Mouse (Mus musculus): Measurements from ENCODE around the gene Clec11a.

The Clec11a gene

GRCm38 (mm10) chr7:44306516-44307240 lies at the start of gene Clec11a:
TSS of gene Clec11a (minus strand) at chr7:44306902.
- no peak for DNase-seq (ENCODE audit: low read depth, low spot score)

DNA sequence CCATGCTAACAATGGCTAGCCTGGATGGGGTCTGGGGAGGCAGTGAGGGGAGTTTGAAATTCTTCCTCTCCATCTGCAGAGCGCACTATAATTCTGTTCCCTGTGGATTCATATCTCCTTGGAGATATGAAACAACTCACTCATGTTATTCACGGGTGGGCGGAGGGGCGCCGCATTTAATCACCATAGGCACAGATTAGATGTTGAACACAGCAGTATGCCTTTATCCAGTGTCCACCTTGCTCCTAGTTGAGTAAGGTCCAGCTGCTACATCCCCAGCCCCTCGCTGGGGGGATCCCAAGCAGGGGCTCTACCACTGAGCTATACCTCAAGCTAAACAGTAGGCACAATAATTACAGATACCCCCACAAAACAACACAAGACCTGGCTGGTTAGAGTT lies 48.7 kb upstream of the Clec11a start:
- DNase-seq (ENCODE audit: low read depth, low spot score), result no peak

- no peak for DNase-seq (ENCODE audit: low read depth, low spot score)
Observed at GRCm38 (mm10) chr7:44353601-44354340, 47.1 kb upstream of the Clec11a start.

DNA sequence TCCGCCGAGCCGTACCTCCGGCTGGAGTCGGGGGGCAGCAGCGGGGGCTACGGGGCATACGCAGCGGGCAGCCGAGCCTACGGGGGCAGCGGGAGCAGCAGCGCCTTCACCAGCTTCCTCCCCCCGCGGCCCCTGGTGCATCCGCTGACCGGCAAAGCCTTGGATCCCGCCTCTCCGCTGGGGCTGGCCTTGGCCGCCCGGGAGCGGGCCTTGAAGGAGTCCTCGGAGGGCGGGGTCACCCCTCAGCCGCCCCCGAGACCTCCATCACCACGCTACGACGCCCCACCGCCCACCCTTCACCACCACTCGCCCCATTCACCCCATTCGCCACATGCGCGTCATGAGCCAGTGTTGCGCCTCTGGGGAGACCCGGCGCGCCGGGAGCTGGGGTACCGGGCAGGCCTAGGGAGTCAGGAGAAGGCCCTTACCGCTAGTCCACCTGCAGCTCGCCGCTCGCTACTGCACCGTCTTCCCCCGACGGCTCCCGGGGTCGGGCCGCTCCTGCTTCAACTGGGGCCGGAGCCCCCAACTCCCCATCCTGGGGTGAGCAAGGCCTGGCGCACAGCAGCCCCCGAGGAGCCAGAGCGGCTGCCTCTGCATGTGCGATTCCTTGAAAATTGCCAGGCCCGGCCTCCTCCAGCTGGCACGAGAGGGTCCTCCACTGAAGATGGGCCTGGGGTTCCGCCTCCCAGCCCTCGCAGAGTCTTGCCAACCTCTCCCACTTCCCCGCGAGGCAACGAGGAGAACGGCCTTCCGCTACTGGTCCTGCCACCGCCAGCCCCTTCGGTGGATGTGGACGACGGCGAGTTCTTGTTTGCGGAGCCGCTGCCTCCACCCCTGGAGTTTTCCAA lies 46.3 kb upstream of the Clec11a start:
- no peak for DNase-seq (ENCODE audit: low read depth, low spot score)

GRCm38 (mm10) chr7:44351881-44352749 lies 45.4 kb upstream of the Clec11a start:
- no peak for DNase-seq (ENCODE audit: low read depth, low spot score)

- peak; percentile 77 for DNase-seq (ENCODE audit: low read depth, low spot score)
Observed at GRCm38 (mm10) chr7:44350957-44351711, 44.4 kb upstream of the Clec11a start.

- peak; percentile 49 for DNase-seq (ENCODE audit: low read depth, low spot score)
Observed at GRCm38 (mm10) chr7:44349043-44349442, 42.3 kb upstream of the Clec11a start.

GRCm38 (mm10) chr7:44344622-44345021 lies 37.9 kb upstream of the Clec11a start:
- DNase-seq (ENCODE audit: low read depth, low spot score), result peak; percentile 90

- no peak for DNase-seq (ENCODE audit: low read depth, low spot score)
Observed at GRCm38 (mm10) chr7:44343459-44344015, 36.8 kb upstream of the Clec11a start.

DNA sequence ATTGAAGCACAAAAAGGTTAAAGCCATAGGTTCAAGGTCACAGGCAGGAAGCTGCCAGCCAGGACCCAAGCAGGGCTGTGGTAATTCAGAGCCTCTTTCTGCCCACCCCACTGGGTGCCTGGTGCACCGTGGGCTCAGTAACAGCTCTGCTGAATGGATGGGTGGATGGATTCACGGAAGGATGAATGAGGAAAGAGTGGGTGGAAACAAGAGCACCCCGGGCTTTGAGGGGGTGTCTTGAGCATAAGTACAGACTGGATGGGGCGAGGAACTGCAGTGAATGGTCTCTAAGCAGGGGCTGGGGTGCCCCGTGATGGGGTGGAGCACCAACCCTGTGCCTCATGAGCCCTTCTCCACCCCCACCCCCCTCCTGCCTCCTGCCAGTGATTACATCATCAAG lies 35.0 kb upstream of the Clec11a start:
- no peak for DNase-seq (ENCODE audit: low read depth, low spot score)

DNA sequence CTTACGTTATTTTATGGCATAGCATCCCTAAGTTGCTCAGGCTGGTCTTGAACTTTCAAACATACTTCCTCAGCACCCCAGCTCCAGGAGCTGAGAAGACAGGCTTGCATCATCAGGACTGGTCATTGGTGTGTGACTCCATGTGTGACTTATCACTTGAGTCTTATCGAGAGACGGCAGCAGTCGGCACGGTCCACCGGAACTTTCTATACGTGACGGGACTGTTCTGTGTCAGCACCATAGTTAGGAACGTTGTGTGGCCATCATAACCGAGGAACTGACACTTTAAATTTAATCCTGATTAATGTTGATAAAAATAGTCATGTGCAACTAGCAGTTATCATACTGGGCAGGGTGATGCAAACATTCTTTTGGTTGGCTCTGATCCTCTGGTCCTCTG lies 34.4 kb upstream of the Clec11a start:
- no peak for DNase-seq (ENCODE audit: low read depth, low spot score)

DNA sequence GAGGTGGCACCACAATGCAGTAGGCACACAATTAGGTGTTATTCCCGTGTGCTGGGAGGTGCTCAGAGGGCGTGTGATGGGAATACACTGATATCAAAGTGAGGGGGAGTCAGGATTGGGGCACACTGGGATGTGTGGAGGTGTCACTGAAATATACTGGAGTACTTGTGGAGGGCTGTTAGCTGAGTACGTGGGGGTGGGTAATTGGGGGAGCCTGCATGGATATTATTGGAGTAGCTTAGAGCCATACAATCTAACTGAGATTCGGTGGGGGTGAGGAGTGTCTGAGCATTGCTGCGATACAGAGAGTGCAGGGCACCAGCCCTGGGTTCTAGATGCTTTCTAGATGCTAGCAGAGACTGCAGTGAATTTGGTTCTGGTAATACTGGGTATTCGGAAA lies 33.5 kb upstream of the Clec11a start:
- DNase-seq (ENCODE audit: low read depth, low spot score), result no peak

GRCm38 (mm10) chr7:44337121-44337849 lies 30.6 kb upstream of the Clec11a start:
- DNase-seq (ENCODE audit: low read depth, low spot score), result no peak

DNA sequence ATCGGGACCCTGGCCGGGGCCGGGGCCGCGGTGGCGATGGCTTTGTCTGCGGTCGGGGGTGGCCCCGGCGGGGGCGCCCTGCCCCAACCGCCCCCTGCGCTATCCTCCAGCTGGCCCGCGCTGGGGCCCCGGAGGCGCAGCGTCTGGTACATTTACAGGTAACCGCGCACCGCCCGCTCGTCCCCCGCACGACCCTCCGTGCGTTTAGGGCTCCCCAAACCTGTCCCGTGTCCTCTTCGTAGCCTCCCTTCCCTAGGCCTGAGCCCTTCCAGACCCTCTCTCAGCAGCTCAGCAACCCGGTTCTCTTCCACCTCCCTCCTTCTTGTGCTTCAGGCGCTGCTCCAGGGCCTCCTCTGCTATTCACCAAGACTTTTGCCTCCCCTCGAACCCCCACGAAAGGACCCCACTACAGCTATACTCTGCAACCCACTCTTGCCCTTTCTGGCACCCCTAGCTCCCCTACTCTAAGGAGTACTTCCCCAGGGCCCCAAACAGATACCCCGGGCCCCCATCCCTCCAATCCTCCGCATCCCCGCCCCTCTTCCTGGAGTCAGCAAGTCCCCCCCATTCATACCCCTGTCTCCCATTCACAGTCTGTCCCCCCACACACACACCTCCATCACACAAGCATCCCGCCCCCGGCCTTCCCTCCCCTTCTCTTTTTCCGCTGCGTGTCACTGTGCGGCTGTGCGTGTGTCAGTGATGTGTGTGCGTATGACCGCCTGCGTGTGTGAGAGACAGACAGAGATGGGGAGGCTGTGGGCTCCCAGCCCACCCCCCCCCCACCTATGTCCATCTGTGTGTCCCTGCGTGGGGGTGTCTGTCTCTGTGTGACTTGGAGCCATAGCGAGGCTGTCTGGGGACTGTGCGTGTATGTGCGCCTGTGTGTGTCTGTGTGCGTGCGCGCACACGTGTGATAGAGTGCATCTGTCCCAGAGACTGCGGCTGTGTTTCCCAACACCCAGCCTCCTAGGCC lies 29.6 kb upstream of the Clec11a start:
- DNase-seq (ENCODE audit: low read depth, low spot score), result no peak

DNA sequence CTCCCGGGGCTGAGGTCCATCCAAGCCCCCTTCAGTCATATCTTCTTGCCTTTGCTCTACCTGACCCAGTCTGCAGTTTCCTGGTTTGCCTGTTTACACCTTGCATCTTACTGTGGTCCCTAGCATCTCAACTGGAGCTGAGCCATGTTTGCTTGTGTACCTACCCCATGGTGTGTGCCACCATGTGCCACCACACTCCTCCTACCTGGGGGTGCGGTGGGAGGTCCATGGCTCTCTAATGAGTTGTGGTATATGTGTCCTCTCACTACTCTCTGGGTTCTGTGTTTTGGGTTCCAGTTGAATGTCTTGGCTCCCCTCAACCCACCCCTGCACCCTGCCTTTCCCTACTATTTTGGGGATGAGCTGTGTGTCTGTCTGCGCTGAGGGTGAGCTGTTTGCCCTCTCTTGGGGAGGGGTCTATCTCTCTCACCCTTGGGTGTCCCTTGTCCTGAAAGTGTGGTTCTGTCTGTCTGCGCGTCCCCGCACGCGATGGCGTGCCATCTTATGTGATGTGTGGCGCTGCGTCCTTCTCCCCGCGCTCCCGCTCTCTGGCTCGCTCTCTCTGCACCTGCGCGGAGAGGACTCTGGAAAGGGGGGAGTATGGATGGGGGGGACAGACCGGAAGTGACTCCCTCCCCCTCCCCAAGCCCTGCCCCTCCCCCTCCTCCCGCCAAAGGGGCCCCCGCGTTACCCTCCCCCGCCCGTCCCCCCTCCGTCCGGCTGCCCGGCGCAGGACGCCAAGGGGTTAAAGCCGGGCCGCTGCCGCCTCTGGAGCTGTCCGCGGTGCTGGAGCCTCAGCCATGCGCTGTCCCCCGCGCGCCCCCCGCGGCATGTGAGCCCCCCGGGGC lies 28.6 kb upstream of the Clec11a start:
- no peak for DNase-seq (ENCODE audit: low read depth, low spot score)

DNA sequence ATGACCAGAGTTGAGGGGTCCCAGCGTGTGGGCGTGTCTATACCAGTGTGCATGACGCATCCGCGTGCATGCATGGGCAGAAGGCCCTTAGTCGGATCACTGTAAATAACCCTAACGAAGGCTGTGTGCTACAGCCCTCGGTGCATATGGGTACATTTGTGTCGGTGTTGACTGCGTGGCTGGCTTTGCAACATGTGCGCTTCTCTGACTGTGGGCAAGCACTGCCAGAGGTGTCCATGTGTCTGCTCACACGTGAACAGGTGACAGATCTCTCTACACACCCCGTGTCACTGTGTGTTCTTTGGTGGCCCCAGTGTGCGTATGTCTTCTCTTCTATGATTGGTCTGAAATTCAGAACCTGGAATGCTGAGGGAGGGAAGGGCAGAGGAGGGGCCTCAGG lies 27.4 kb upstream of the Clec11a start:
- no peak for DNase-seq (ENCODE audit: low read depth, low spot score)

GRCm38 (mm10) chr7:44332336-44332735 lies 25.6 kb upstream of the Clec11a start:
- DNase-seq (ENCODE audit: low read depth, low spot score), result no peak

Measured in A20 (cell line).